In the genomic region with DNA sequence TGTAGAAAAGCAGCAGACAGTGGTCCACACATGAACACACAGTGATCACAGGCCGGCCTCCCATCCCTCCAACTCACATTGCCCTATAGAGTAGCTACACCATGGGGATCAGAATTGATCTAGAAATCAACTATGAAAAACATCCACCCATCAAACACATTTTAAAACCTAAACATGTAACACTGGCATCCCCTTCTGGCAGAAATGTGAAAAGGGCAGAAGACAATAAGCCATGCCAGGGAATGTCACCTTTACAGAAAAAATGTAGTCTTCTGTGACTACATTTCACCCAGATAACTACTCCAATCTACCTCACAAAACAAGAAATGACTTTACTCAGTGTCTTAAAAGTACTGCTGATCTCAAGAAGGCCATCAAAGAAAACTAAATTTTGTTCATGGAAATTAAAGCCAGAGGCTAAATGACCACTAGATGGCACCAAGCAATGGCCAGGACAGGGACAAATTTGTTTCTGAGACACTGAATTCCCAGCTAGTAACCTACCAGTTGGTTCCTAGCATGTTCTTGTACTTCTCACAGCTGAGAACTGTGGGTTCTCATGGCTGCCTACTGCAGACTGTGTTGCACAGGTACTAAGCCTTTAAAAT, we compare ENCODE assay signal across 9 mouse cellular contexts.
DNase-seq lines count a peak whose midpoint lies in the region; ATAC-seq and TF ChIP-seq lines count a peak whose summit lies in the region.
"Had no signal": no experiment of that assay in that cellular context is flagged by ENCODE, and none has a peak within 500 bp of the region (broad histone marks: within the 10 kb centered on the region; RNA-seq: fewer than 3 reads in every experiment).

No protein-coding gene starts in this region.

- H3K4me3 ChIP-seq in bone marrow, adult 2 months (replicated peaks; ENCODE audit: control insufficient read depth, low read depth, low read length) = no peak overlapping the region
- no peak overlapping the region for H3K4me3 ChIP-seq in forebrain, embryonic 15.5 days
- H3K4me3 ChIP-seq: limb, embryonic 15.5 days had no signal

- no peaks in the 10 kb centered on the region for H3K27me3 ChIP-seq in forebrain, embryonic 15.5 days
- H3K27me3 ChIP-seq: limb, embryonic 15.5 days had no signal

- no peak for TF ChIP-seq POLR2A in bone marrow, adult 2 months (IDR thresholded peaks at IDR 0.05; ENCODE audit: borderline replicate concordance, control insufficient read depth, low read depth, low read length)

- no peak overlapping the region for H3K27ac ChIP-seq in bone marrow, adult 2 months (ENCODE audit: control insufficient read depth, insufficient read depth, low read depth, low read length, poor library complexity)
- H3K27ac ChIP-seq in forebrain, embryonic 15.5 days (replicated peaks) = no peak overlapping the region
- H3K27ac ChIP-seq: limb, embryonic 15.5 days had no signal

- H3K9me3 ChIP-seq in forebrain, embryonic 15.5 days = 0 out of 2 replicates have a peak, but pooled peaks cover 4% of the 10 kb centered on the region
- H3K9me3 ChIP-seq: limb, embryonic 15.5 days had no signal

- H3K4me2 ChIP-seq in forebrain, embryonic 15.5 days (replicated peaks) = no peak overlapping the region
- H3K4me2 ChIP-seq: limb, embryonic 15.5 days had no signal

- peak; percentile 27; the same call in 1 of the 2 replicates for TF ChIP-seq CTCF in bone marrow, adult 2 months (IDR thresholded peaks at IDR 0.05; ENCODE audit: control insufficient read depth, insufficient read depth, low read length)

- ATAC-seq in forebrain, embryonic 15.5 days (replicated peaks) = no peak

- no peak overlapping the region for H3K9ac ChIP-seq in forebrain, embryonic 15.5 days (replicated peaks)
- H3K9ac ChIP-seq: limb, embryonic 15.5 days had no signal

- DNase-seq in cerebellum, adult 8-10 months = peak; percentile 29
- no peak for DNase-seq in cerebellum, adult 11-12 months
- peak; percentile 28 for DNase-seq in layer of hippocampus, adult 11-12 months (ENCODE audit: low spot score)
- no peak for DNase-seq in layer of hippocampus, adult 9-11 months
- DNase-seq in lung, postnatal 25 days (ENCODE audit: low spot score) = peak; percentile 43
- DNase-seq in testis, postnatal 14 days (ENCODE audit: low spot score) = no peak

- 94% methylated on average over 1 of the region's 1 CpGs for WGBS in bone marrow, adult 2 months
- WGBS in forebrain, embryonic 15.5 days = 100% methylated on average over 1 of the region's 1 CpGs

- no peaks in the 10 kb centered on the region for H3K36me3 ChIP-seq in forebrain, embryonic 15.5 days

- H3K4me1 ChIP-seq in bone marrow, adult 2 months (ENCODE audit: control insufficient read depth, insufficient read depth, low read length) = no peaks in the 10 kb centered on the region
- H3K4me1 ChIP-seq in forebrain, embryonic 15.5 days = no peaks in the 10 kb centered on the region
- H3K4me1 ChIP-seq: limb, embryonic 15.5 days had no signal

Comparison
In these comparisons a context has a peak if more than half of its experiments do, and no peak if none do; other contexts are left out.
1. DNase-seq: peak in cerebellum, adult 8-10 months (single experiment), layer of hippocampus, adult 11-12 months (single experiment) and lung, postnatal 25 days (single experiment); none in cerebellum, adult 11-12 months (single experiment), layer of hippocampus, adult 9-11 months (single experiment) and testis, postnatal 14 days (single experiment).